Mouse (Mus musculus): Measurements from ENCODE around the gene 5730596B20Rik.

- TF ChIP-seq POLR2A (IDR thresholded peaks at IDR 0.05; ENCODE audit: low read depth, low read length) (no peak), CTCF (IDR thresholded peaks at IDR 0.05; ENCODE audit: borderline replicate concordance, insufficient read depth, low read length) (no peak)
These were observed 907 bp upstream of the 5730596B20Rik start for GRCm38 (mm10) chr6:52176391-52176790.
